Mouse (Mus musculus) limb, embryonic 15.5 days (tissue): ENCODE data around the gene Ubtd1. TPM values are rescaled to one million over a fixed set of nuclear protein-coding genes. Genes with fewer than 3 reads are reported as not detected.

Experiments used
- ATAC-seq: fragments of 200-750 bp; cut with Nextera tagmentation; 2 replicates; pipeline ENCODE4 v1.8.0; 2017; ENCODE audit warnings: low read depth, moderate TSS enrichment; ENCODE audit not compliant: insufficient number of reproducible peaks, low FRiP score, low TSS enrichment
- H3K27ac ChIP-seq: fragments of 300-500 bp; sonication (generic); 2 replicates; pipeline ENCODE4 v1.5.1; 2015; ENCODE audit warnings: moderate library complexity, mild to moderate bottlenecking, inconsistent platforms
- H3K27me3 ChIP-seq: fragments of 300-500 bp; sonication (generic); 2 replicates; pipeline ENCODE4 v1.6.1; 2015; ENCODE audit warnings: inconsistent platforms
- H3K36me3 ChIP-seq: fragments of 300-500 bp; sonication (generic); 2 replicates; pipeline ENCODE4 v1.6.1; 2015; ENCODE audit warnings: inconsistent platforms
- H3K4me1 ChIP-seq: fragments of 300-500 bp; sonication (generic); 2 replicates; pipeline ENCODE4 v1.6.1; 2015; ENCODE audit warnings: inconsistent platforms
- H3K4me2 ChIP-seq: fragments of 300-500 bp; sonication (generic); 2 replicates; pipeline ENCODE4 v1.6.1; 2015; ENCODE audit warnings: mild to moderate bottlenecking, inconsistent platforms
- H3K4me3 ChIP-seq: fragments of 300-500 bp; sonication (generic); 2 replicates; pipeline ENCODE4 v1.5.1; 2015; ENCODE audit warnings: mild to moderate bottlenecking, inconsistent platforms
- H3K9ac ChIP-seq: fragments of 300-500 bp; sonication (generic); 2 replicates; pipeline ENCODE4 v1.6.1; 2015; ENCODE audit warnings: inconsistent platforms
- H3K9me3 ChIP-seq: fragments of 300-500 bp; sonication (generic); 2 replicates; pipeline ENCODE4 v1.6.1; 2016; ENCODE audit warnings: inconsistent platforms
- WGBS: fragments of 180-500 bp; shearing (Covaris S2); methylation state at CpG from one replicate; pipeline ENCODE4 v1.1.7; 2015; 5-methylcytosine and 5-hydroxymethylcytosine counted together
- polyA plus RNA-seq: library from polyadenylated mRNA; unstranded; fragments of >200 nt; fragmentation: Nextera tagmentation; extraction: Ambion mirVana; gene quantifications from 2 replicates; pipeline ENCODE4 v1.2.1, GENCODE M21; 2015

Gene Ubtd1
- polyA plus RNA-seq, 1 experiment from 2014 or later: 28.1 TPM

GRCm38 (mm10) chr19:42051948-42052347 is 70.4 kb downstream of the Ubtd1 start, which contains the start of gene 4933411K16Rik:
4933411K16Rik (plus strand) TSS chr19:42052248.
- Histone ChIP-seq H3K4me2 (no peak within 1 kb of the TSS), H3K4me1 (0 out of 2 replicates have a peak, but pooled peaks cover 4% of the 10 kb centered on the region), H3K9me3 (no peaks in the 10 kb centered on the region), H3K27me3 (no peaks in the 10 kb centered on the region), H3K4me3 (no peak within 1 kb of the TSS), H3K27ac (no peak within 1 kb of the TSS), H3K36me3 (no peaks in the 10 kb centered on the region), H3K9ac (no peak within 1 kb of the TSS)
- 81% methylated on average over 4 of the region's 4 CpGs for WGBS
- no peak for ATAC-seq

GRCm38 (mm10) chr19:42054255-42054654 is 72.7 kb downstream of the Ubtd1 start:
- no peak overlapping the region for H3K4me2 ChIP-seq
- no peak overlapping the region for H3K4me3 ChIP-seq
- H3K36me3 ChIP-seq: no peaks in the 10 kb centered on the region
- H3K4me1 ChIP-seq: 0 out of 2 replicates have a peak, but pooled peaks cover 4% of the 10 kb centered on the region
- ATAC-seq: no peak
- no peaks in the 10 kb centered on the region for H3K27me3 ChIP-seq
- H3K9me3 ChIP-seq: no peaks in the 10 kb centered on the region
- no peak overlapping the region for H3K27ac ChIP-seq
- no peak overlapping the region for H3K9ac ChIP-seq
- WGBS: 71% methylated on average over 6 of the region's 6 CpGs

- H3K4me2 ChIP-seq: no peak overlapping the region
- no peak overlapping the region for H3K4me3 ChIP-seq
- no peaks in the 10 kb centered on the region for H3K9me3 ChIP-seq
- no peaks in the 10 kb centered on the region for H3K27me3 ChIP-seq
- no peak for ATAC-seq
- WGBS: 45% methylated on average over 2 of the region's 2 CpGs
- no peak overlapping the region for H3K9ac ChIP-seq
- no peaks in the 10 kb centered on the region for H3K36me3 ChIP-seq
- no peak overlapping the region for H3K27ac ChIP-seq
- H3K4me1 ChIP-seq: 0 out of 2 replicates have a peak, but pooled peaks cover 4% of the 10 kb centered on the region
These were observed 74.3 kb downstream of the Ubtd1 start for GRCm38 (mm10) chr19:42055881-42056280.

GRCm38 (mm10) chr19:42056719-42057409 is 75.3 kb downstream of the Ubtd1 start:
- Histone ChIP-seq H3K9me3 (no peaks in the 10 kb centered on the region), H3K27me3 (no peaks in the 10 kb centered on the region), H3K4me1 (0 out of 2 replicates have a peak, but pooled peaks cover 4% of the 10 kb centered on the region), H3K4me2 (no peak overlapping the region), H3K36me3 (no peaks in the 10 kb centered on the region), H3K27ac (no peak overlapping the region), H3K4me3 (no peak overlapping the region), H3K9ac (no peak overlapping the region)
- WGBS: 86% methylated on average over 6 of the region's 6 CpGs
- no peak for ATAC-seq

- Histone ChIP-seq H3K4me2 (no peak overlapping the region), H3K36me3 (no peaks in the 10 kb centered on the region), H3K4me1 (0 out of 2 replicates have a peak, but pooled peaks cover 4% of the 10 kb centered on the region), H3K27ac (no peak overlapping the region), H3K27me3 (no peaks in the 10 kb centered on the region), H3K9me3 (no peaks in the 10 kb centered on the region), H3K9ac (no peak overlapping the region), H3K4me3 (no peak overlapping the region)
- no peak for ATAC-seq
- 61% methylated on average over 7 of the region's 7 CpGs for WGBS
These were observed 76.9 kb downstream of the Ubtd1 start for GRCm38 (mm10) chr19:42058426-42058825.

GRCm38 (mm10) chr19:42061443-42061842 is 79.9 kb downstream of the Ubtd1 start:
- no peak overlapping the region for H3K27ac ChIP-seq
- no peaks in the 10 kb centered on the region for H3K4me1 ChIP-seq
- no peak for ATAC-seq
- H3K9me3 ChIP-seq: no peaks in the 10 kb centered on the region
- H3K36me3 ChIP-seq: no peaks in the 10 kb centered on the region
- H3K9ac ChIP-seq: no peak overlapping the region
- 89% methylated on average over 7 of the region's 7 CpGs for WGBS
- H3K4me2 ChIP-seq: no peak overlapping the region
- H3K4me3 ChIP-seq: no peak overlapping the region
- no peaks in the 10 kb centered on the region for H3K27me3 ChIP-seq

- Histone ChIP-seq H3K27me3 (no peaks in the 10 kb centered on the region), H3K9me3 (no peaks in the 10 kb centered on the region), H3K27ac (no peak overlapping the region), H3K4me2 (no peak overlapping the region), H3K36me3 (no peaks in the 10 kb centered on the region), H3K9ac (no peak overlapping the region), H3K4me1 (no peaks in the 10 kb centered on the region; the same call in 1 of the 2 replicates), H3K4me3 (no peak overlapping the region)
- ATAC-seq: no peak
- WGBS: 76% methylated on average over 11 of the region's 11 CpGs
These were observed 87.1 kb downstream of the Ubtd1 start for GRCm38 (mm10) chr19:42068441-42069240.

- Histone ChIP-seq H3K27ac (no peak overlapping the region), H3K4me2 (no peak overlapping the region), H3K9me3 (no peaks in the 10 kb centered on the region), H3K4me3 (no peak overlapping the region), H3K36me3 (no peaks in the 10 kb centered on the region), H3K27me3 (no peaks in the 10 kb centered on the region), H3K4me1 (no peaks in the 10 kb centered on the region; the same call in 1 of the 2 replicates), H3K9ac (no peak overlapping the region)
- ATAC-seq: no peak
- WGBS: 52% methylated on average over 6 of the region's 6 CpGs
These were observed 87.6 kb downstream of the Ubtd1 start for GRCm38 (mm10) chr19:42069241-42069525.

GRCm38 (mm10) chr19:42071221-42071620 is 89.7 kb downstream of the Ubtd1 start:
- H3K27ac ChIP-seq: no peak overlapping the region
- H3K4me2 ChIP-seq: no peak overlapping the region
- no peak overlapping the region for H3K4me3 ChIP-seq
- no peak for ATAC-seq
- WGBS: 77% methylated on average over 7 of the region's 7 CpGs
- no peaks in the 10 kb centered on the region for H3K9me3 ChIP-seq
- no peaks in the 10 kb centered on the region for H3K27me3 ChIP-seq
- H3K9ac ChIP-seq: no peak overlapping the region
- no peaks in the 10 kb centered on the region; the same call in 1 of the 2 replicates for H3K4me1 ChIP-seq
- peaks cover 4% of the 10 kb centered on the region; the same call in 1 of the 2 replicates for H3K36me3 ChIP-seq

- Histone ChIP-seq H3K27me3 (no peaks in the 10 kb centered on the region), H3K27ac (no peak overlapping the region), H3K9ac (no peak overlapping the region), H3K4me1 (no peaks in the 10 kb centered on the region; the same call in 1 of the 2 replicates), H3K4me2 (no peak overlapping the region), H3K4me3 (no peak overlapping the region), H3K36me3 (peaks cover 4% of the 10 kb centered on the region; the same call in 1 of the 2 replicates), H3K9me3 (no peaks in the 10 kb centered on the region)
- no peak for ATAC-seq
- WGBS: 80% methylated on average over 15 of the region's 15 CpGs
These were observed 90.5 kb downstream of the Ubtd1 start for GRCm38 (mm10) chr19:42071886-42072608.

GRCm38 (mm10) chr19:42072802-42073201 is 91.2 kb downstream of the Ubtd1 start:
- Histone ChIP-seq H3K4me2 (no peak overlapping the region), H3K36me3 (peaks cover 4% of the 10 kb centered on the region; the same call in 1 of the 2 replicates), H3K9ac (no peak overlapping the region), H3K4me1 (no peaks in the 10 kb centered on the region; the same call in 1 of the 2 replicates), H3K27me3 (no peaks in the 10 kb centered on the region), H3K27ac (no peak overlapping the region), H3K4me3 (no peak overlapping the region), H3K9me3 (no peaks in the 10 kb centered on the region)
- ATAC-seq: no peak
- 67% methylated on average over 7 of the region's 7 CpGs for WGBS
